Mouse (Mus musculus): ENCODE data around the gene Nrxn3. TPM values are rescaled to one million over a fixed set of nuclear protein-coding genes. Genes with fewer than 3 reads are reported as not detected.

Nrxn3 gene
- total RNA-seq, 2 experiments from 2014 or later: 147 to 197 TPM

DNA sequence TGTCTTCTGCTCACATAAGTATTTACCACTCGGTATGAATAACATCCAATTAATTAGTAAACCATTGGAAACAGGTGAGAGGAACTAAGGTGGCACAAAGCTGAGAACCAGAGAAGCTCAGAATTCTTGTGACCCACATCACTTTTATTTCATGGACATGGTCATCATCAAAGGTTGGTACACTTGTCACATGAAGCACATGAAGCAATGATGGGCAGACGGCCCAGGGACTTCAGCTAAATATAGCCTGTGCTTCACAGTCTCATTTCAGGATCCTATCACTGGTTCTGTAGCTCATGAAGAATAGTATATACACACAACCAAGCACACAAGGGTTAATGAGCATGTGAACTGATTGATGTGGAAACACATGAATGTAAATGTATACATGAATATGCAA is 747.5 kb downstream of the Nrxn3 start:
- DNase-seq (ENCODE audit: extremely low spot score in 1 of 2, low spot score in 1 of 2): no peak

DNA sequence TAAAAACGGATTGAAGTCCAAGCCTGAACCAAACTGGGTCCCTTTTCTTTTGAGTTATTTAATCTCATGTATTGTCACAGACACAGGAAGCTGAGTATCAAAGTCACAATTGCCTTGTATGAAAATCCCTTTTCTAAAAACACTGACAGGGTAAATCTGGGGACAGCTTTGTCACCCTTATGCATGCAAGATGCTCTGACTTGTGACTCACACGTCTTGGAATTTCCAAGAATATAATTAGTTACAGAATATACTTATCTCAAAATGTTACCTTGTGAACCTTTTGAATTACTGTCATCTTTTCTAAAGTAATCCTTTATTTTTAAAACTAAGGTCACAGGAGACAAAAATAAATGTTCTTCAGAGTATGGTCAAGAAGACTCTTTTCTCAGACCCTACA is 748.6 kb downstream of the Nrxn3 start:
- DNase-seq (ENCODE audit: extremely low spot score in 1 of 2, low spot score in 1 of 2): no peak

DNA sequence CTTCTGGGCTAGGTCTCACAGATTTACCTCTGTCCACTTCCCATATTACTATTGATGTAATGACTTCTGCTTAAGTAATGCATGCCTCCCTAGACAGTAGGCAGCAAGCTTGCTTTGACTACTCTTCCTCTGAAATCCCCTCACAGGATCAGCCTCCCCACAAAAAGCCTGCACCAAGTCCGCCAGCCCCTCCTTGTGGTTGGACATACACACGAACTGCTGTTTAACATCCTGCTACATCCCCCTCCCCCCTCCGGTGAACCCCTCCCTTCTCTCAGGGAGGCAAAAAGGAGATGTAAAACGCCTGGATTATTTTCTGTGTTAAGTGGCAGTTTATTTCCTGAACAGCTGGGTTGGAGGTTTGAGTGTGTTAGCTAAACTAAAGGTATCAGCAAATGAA is 749.2 kb downstream of the Nrxn3 start:
- no peak for DNase-seq (ENCODE audit: extremely low spot score in 1 of 2, low spot score in 1 of 2)

DNA sequence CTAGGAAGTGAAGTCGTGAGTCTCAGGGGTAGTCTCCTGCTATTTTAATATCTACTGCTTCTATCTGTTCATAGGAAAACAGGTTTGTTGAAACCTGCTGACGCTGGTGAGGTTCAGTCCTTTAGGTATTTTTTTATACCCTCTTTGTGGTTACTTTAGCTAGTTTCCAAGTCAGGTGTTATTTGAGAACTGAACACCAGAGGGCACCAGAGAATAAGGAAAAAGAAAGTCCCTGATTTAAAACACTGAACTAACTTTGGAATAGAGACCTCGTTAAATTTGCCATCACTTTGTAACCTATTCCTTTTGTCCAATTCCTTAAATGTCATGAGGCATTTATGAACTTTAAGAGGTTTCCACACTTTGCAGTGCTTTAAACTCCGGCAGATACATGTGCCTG is 756.4 kb downstream of the Nrxn3 start:
- DNase-seq (ENCODE audit: extremely low spot score in 1 of 2, low spot score in 1 of 2): peak in 1 of 2 experiments; percentile 54

DNA sequence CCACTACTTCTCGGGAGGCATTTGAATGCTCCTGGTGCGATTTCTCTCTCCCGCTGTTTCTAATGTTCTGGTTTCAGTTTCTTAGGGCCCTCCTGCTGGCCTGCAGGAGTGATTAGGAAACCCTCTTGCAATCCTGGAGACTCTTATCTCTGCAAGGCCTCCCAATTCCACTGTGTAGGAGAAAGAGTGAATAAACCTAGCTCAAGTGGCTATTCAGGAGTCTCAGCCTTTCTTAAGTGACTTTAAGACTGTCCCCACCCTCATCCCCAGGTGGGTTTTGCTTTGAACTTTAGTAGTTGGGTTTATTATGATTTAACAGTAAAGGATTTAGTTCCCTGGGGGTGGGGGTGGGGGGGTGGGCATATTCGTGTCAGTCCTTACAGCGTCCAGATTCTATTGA is 759.5 kb downstream of the Nrxn3 start:
- no peak for DNase-seq (ENCODE audit: extremely low spot score in 1 of 2, low spot score in 1 of 2)

DNA sequence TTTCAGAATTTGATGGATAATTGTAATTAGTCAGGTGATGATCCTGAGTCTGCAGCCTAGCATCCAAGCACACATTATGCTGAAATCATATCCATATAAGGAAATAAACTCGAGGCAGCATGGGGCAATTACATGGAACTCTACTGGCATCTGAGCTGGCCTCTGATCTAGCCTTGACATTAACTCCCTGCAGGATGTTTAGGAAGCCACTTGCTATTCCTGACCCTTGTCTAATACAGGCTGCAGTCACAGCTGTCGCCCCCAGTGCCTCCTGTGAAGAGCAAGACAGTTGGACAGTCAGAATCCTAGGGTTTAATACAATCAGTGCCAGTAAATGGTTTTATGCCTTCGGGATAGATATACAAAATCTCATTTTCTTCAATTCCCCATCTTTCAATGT is 781.4 kb downstream of the Nrxn3 start:
- no peak for DNase-seq (ENCODE audit: extremely low spot score in 1 of 2, low spot score in 1 of 2)

DNA sequence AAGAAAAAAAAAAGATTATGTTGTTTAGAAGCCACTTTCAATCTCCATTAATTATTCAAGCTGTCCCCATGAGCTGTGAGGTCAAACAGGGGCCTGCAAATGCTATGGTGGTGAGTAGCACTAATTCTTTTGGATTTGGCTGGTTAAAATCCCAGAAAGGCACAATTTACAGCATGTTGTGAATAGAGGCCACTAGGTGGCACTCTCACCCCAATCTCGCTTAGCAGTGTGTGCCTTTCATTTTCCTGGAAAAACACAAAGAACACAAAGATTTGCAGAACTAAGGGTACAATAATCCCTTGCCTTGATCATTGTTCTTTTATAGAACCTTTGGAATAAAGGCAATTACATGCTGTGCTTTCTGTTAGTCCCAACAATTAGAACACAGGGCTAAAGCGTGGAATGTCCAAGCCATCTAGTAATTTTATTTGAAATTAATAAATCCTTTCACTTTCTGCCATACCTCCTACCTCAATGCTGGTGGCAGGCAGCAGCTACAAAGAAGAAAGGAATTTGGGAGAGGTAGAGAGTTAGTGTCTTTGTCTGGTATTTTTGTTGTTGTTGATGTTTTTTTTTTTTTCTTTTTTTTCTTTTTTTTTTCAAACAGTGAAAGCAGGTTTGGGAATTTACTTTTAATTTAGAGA is 782.6 kb downstream of the Nrxn3 start:
- peak; percentile 34 to 65 for DNase-seq (ENCODE audit: extremely low spot score in 1 of 2, low spot score in 1 of 2)

DNA sequence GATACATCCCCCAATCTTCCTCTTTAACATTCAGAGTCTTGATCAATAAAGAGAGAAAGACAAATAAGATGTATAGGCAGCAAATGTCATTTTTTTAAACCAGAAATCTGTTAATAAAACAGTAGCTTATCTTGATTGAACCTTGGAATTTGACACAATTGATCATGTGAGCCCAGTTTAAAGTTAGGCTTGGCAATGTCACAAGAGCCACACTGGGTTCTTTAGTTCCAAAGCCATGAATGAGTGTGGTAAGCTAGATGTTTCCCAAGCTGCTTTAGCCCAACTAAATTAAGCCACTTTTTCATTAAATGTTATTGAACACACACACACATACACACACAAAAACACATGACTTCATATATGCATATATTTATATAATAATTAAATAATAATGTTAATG is 786.3 kb downstream of the Nrxn3 start:
- no peak for DNase-seq (ENCODE audit: extremely low spot score in 1 of 2, low spot score in 1 of 2)

DNA sequence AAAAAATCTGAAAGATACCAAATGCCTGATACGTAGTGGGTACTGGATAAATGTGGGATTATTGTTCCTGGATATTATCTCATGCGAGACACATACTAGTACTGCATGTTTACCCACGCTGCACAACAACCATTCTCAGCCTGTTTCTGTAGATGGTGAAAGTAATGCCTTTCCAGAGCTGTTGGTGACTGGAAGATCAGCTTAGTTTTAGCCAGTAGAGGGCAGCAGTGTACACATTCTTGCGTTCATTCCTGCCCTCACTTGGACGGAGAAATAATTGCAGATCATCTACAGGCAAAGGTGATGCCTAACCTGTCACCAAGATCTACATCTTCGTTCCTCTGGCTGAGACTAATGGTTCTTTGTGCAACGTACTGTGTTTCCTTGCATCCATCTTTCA is 791.1 kb downstream of the Nrxn3 start:
- DNase-seq (ENCODE audit: extremely low spot score in 1 of 2, low spot score in 1 of 2): peak; percentile 17 to 48

DNA sequence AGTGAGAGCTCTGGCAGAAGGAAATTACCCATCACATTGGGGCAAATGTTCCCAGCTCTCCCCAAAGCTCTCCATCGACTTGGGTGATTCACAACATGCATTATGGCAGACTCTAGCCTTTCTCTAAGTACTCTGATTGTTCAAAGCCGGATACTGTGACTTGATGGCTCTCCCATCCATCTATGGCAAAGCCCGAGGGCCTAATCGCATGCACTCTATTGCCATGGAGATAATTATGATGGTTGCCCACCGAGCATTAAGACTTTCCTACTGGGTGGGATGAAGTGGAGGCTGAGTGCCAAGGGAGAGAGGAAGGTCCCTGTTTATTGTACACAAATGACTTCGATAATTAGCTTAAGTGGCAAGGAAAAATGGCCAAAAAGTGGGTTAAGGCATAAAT is 793.4 kb downstream of the Nrxn3 start:
- DNase-seq (ENCODE audit: extremely low spot score in 1 of 2, low spot score in 1 of 2): no peak

DNA sequence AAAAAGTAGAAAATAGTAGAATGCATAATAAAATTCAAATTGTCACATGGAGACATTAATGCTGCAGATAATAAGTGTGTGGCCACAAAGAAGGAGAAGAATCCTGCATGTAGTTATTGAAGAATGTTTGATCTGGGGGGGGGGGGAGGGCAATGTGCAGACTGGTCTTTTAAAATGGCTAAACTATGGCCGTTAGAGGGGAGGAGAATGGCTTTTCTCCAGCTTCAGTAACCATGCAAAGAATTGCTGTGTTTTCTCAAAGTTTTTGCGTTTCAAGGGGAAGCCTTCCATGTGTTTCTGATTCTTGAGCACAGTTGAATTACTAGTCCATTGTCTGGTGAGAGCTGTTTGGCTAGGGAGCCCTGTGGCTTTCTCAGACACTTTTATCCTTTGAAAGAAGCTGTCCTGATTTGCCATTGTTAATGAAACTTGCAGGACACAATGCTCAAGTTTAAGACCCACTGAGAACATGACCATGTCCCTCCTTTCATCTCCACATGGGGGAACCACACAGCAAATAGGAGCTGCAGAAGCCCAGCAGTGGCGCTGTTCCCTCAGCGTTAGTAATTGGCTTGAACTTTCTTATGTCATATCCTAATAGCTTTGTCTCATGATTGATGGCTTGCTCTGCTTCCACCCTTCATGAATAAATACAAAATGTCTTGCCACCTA is 808.1 kb downstream of the Nrxn3 start:
- DNase-seq (ENCODE audit: extremely low spot score in 1 of 2, low spot score in 1 of 2): no peak

DNA sequence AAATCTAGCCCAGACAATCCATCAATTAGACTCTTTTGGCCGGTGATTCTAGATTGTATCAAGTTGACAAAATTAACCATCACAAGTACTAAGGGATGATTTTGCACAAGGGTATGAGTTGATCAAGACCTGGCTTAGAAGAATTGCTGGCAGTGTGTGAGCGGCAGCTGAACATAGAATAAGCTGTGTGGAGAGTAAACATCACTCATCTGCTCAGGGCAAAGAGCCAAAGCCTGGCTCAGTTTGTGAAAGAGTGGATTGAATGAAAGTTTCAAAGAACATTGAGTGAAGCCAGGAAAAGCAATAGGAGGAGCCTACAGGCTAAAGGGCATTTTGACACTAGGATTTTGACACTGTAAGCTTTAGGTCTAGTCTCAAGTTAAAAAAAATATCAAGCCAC is 828.6 kb downstream of the Nrxn3 start:
- peak in 1 of 2 experiments; percentile 54 for DNase-seq (ENCODE audit: extremely low spot score in 1 of 2, low spot score in 1 of 2)

DNA sequence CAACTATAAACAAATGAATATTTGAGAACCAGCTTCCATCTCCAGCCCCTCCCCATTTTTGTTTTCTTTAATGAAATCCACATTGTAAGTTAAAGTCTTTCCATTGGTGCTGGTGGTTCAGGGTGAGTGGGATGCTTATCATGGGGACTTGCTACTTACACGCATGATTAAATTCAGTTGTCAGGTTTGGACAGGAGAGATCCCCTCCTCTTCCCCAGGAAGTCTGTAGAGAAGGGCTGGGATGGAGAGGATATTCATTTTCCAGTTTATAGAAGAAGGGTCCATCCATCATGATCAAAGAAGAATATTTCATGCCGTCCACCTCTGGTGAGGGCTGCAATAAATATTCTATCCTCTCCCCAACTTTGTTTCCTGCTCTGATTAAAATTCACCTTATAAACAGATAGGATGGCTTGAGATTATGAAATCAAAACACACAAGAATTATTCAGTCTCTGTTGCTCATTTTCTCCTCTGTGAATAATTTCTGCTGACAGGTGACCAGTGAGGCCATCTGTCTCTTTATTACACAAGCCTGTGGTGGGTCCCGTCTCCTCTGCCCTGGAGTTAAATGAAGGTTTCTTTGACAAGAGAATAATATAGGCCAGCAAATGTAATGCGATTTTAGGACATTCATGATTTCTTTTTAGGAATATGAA is 830.7 kb downstream of the Nrxn3 start:
- DNase-seq (ENCODE audit: extremely low spot score in 1 of 2, low spot score in 1 of 2): no peak

DNA sequence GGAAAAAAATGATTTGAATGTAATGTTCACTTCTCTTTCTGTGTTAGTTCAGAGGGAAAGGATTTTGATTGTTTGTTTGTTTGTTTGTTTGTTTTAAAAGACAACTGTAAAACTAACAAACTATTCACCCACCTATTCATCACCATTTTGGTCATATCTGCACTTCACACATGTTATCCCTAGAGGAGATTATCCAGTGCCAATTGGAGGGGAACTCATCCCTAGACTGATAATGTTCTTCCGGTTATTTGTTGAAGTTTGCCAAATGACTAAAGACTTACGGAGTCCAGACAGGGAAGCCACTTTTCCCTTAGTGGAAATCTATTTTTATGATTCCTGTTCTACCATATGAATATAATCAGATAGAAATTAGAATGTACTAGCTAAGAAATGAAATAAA is 831.5 kb downstream of the Nrxn3 start:
- DNase-seq (ENCODE audit: extremely low spot score in 1 of 2, low spot score in 1 of 2): no peak

DNA sequence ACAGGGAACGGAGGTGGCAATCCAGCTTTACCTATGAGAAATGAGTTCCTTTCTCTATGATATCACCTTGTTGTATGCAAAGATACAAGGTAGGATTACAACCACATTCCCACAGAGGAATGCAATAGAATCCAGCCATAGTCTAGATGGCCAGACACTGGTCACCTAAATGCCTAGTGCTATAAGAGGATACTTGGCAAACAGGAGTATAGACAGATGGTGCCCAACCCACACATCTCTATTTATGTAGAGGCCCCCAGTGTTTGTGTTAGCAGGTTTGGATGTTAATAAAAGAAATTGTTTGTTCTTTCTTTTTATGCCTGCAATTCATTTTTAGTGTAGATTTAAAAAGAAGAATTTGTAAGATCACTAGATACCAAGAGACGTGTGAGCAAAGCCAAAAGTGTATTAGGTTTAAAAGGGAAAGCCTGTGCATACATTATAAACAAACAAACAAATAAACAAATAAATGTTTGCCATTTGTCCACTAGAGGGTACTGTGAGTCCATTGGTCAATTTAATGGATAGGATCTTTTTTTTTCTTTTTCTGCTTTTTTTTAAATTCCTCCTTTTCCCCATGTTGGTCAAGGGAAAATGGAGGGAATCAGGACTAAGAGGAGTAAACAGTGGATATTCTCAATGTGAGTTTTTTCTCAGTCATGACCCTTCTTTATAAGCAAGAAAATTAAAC is 832.2 kb downstream of the Nrxn3 start:
- no peak for DNase-seq (ENCODE audit: extremely low spot score in 1 of 2, low spot score in 1 of 2)

DNA sequence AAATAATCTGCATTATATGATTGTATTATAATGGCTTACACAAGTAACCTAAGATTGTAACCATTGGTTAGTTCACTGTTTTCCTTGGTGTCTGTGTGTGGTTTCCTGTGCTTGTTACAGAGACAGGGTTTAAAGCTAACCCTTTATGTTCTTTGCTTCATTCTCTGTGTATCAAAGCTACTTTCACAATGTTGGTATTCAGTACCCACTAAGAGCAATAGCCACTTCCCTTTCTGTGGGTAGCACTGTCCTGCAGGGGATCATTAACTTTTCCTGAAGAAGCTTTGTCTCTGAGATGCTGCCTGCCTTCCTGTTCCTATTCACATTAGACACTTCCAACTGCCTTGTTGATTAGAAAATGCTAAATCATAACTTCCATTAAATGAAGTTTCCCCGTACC is 836.2 kb downstream of the Nrxn3 start:
- DNase-seq (ENCODE audit: extremely low spot score in 1 of 2, low spot score in 1 of 2): no peak

DNA sequence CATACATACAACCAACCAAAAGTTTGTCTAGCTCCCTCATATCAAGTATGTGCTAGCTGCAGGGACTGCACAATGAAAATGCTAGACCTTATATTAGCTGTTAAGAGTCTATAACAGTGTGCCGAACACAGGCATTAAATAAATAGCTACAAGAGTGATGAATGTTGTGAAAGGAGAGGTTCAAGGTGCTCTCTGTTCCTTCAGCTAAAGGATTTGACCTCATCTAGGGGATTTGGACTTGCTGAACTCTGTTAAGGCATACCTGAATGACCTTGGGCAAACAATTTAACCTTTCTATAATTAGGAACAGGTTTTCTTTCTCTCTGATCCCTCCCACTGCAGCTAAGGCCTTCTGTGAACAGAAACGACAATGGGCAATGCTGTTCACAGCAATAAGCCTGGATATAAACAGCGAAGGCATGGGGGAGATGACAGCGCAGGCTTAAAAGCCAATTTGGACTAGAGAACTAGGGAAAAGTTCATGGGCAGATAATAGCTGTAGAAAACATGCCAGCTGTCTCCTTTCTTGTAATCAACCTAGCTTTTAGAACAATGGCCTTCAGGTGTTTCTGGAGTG is 839.4 kb downstream of the Nrxn3 start:
- DNase-seq (ENCODE audit: extremely low spot score in 1 of 2, low spot score in 1 of 2): no peak

DNA sequence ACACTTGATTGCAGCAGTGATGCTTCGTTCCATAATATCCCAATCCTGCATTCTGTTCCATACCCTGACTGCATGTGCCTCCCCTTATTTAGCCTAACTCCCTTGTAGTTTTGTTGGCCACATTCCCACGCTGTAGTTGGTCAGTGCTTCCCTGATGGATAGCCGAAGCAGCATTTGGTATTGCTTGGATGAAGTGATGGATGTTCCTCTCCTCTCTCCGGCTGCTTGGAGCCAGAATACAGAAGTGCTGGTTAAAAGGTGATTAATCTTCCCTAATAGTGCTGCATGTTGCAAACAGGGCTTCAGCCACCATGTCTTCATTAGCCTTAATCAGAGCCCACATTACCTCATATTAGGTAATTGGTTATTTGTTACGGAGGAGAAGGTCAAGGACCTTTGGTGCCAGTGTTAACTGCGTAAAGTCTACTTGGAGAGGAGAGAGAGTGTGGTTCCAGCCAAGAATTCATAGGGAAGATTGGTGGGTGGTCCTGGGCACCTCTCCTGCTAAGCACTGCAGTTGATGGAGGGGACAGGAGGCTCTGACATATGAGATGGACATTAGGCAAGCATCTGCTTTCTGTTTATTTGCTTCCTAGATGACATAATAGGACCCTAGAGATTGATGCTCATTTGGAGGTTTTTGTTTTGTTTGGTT is 846.2 kb downstream of the Nrxn3 start:
- DNase-seq (ENCODE audit: extremely low spot score in 1 of 2, low spot score in 1 of 2): no peak

DNA sequence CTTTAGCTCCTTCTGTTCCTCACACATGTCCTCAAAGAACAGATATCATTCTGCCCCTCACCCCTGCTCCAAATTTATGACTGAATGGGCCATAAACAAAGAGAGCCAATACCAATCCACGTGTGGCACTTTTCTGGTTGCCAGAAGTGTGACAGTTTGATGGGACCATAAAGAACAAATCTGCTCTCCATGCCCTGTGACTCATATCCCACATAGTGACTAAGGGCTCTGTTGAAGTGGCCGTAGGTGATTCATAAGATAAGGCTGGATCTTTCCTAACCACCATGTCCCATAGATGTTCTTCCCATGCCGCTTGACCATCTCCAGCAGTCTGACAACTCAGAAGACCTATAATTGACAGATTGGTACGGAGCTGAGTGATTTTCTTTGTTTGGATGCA is 869.8 kb downstream of the Nrxn3 start:
- DNase-seq (ENCODE audit: extremely low spot score in 1 of 2, low spot score in 1 of 2): no peak

DNA sequence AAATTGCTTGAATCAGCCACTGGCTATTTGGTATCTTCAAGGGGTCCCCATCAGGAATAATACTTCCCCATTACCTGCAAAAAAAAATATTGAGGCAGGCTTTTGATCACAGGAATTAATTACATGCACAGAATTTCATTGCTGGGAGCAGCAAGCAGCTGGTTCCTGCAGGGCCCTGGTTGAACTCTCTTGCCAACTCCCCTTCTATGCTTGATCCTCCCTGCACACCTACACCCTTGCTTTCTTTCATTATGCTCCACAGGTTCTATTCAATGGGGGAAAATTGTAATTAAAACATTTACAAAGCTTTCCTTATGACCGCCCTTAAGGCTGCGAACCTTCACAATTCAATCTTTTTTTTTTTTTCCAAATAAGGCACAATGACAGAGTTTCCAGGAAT is 891.0 kb downstream of the Nrxn3 start:
- DNase-seq (ENCODE audit: extremely low spot score in 1 of 2, low spot score in 1 of 2): no peak

DNA sequence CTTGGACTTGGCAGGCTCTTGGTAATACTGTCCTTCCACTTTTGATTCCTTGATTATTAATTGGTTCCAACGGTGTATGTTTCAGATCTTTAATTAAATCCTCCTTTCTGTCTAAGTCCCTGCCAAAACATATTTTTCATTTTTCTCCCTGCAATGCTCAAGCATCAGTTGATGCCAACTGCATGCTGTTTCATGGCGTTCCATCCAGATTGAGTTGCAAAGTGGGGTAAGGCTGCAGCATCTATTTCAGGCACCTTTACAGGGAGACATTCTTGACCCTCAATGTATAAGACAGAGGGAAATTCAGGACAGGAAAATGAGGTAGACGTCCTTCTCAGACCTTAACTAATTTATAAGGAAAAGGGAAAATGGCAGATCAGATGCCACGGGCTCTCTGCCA is 903.1 kb downstream of the Nrxn3 start:
- DNase-seq (ENCODE audit: extremely low spot score in 1 of 2, low spot score in 1 of 2): no peak
